10 mouse cellular contexts compared by ENCODE assay signal in the genomic region with DNA sequence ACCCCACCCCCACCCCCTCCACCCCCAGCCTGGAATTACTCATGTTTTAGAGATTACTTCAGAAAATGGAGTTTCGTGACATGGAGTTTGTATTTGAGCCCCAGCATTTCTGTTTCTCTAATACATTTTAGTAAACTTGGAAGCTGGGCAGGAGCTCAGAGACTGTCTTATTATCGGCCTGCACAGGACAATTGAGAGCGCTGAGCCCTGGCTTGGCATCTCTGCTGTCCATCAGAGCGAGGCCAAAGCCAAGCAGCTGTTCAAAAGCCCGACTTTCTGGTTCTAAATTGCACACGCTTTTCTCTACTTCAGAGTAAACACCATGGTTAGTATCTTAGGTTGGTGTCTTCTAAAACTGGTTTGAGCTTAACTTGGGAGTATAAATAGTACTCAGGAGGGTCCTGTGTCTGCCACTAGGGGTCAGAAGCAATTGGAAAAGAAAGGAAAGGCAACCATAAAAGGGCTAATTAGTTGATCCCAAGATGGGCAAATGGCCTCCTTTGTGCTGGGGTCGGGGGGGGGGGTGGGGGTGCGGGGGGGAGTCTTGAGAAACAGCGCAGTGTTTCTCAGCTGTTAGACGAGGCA.
A peak's percentile ranks its signal among the peaks of the same experiment; 100 is the strongest.
DNase-seq lines count a peak whose midpoint lies in the region; ATAC-seq and TF ChIP-seq lines count a peak whose summit lies in the region.
"Had no signal": no experiment of that assay in that cellular context is flagged by ENCODE, and none has a peak within 500 bp of the region (broad histone marks: within the 10 kb centered on the region; RNA-seq: fewer than 3 reads in every experiment).

No protein-coding gene starts in this region.

- no peak for TF ChIP-seq EP300 in liver, postnatal 0 days (IDR thresholded peaks at IDR 0.05; ENCODE audit: low read depth)

- H3K27me3 ChIP-seq in liver, postnatal 0 days (ENCODE audit: insufficient read depth, low read length), result no peaks in the 10 kb centered on the region
- H3K27me3 ChIP-seq in liver, embryonic 12.5 days (replicated peaks), result no peaks in the 10 kb centered on the region
- H3K27me3 ChIP-seq in forebrain, embryonic 11.5 days (ENCODE audit: control insufficient read depth, insufficient read depth, low read length), result no peaks in the 10 kb centered on the region
- no peaks in the 10 kb centered on the region for H3K27me3 ChIP-seq in neural tube, embryonic 13.5 days
- H3K27me3 ChIP-seq: limb, embryonic 13.5 days had no signal

- no peak for DNase-seq in gastrocnemius, adult 2 months
- DNase-seq in gastrocnemius, postnatal 4 days (ENCODE audit: low spot score in 2 of 2), result no peak
- DNase-seq in liver, postnatal 0 days, result no peak
- DNase-seq in forebrain, embryonic 11.5 days (ENCODE audit: low spot score), result no peak
- no peak for DNase-seq in frontal cortex, postnatal 14 days (ENCODE audit: low spot score in 2 of 2)

- H3K9me3 ChIP-seq in liver, postnatal 0 days (ENCODE audit: low read length), result no peaks in the 10 kb centered on the region
- no peaks in the 10 kb centered on the region for H3K9me3 ChIP-seq in liver, embryonic 12.5 days (replicated peaks)
- no peaks in the 10 kb centered on the region for H3K9me3 ChIP-seq in forebrain, embryonic 11.5 days (ENCODE audit: control insufficient read depth, low read length)
- H3K9me3 ChIP-seq in neural tube, embryonic 13.5 days, result no peaks in the 10 kb centered on the region
- H3K9me3 ChIP-seq: limb, embryonic 13.5 days had no signal

- 63% methylated on average over 10 of the region's 10 CpGs for WGBS in liver, postnatal 0 days (ENCODE audit: insufficient replicate concordance)
- WGBS in liver, embryonic 12.5 days (ENCODE audit: insufficient replicate concordance), result 53% methylated on average over 10 of the region's 10 CpGs
- WGBS in forebrain, embryonic 11.5 days, result 29% methylated on average over 10 of the region's 10 CpGs
- WGBS in neural tube, embryonic 13.5 days, result 32% methylated on average over 10 of the region's 10 CpGs

- no peaks in the 10 kb centered on the region; the same call in 1 of the 2 replicates for H3K4me1 ChIP-seq in liver, postnatal 0 days (ENCODE audit: insufficient read depth)
- H3K4me1 ChIP-seq in liver, embryonic 12.5 days, result peaks cover 22% of the 10 kb centered on the region
- peaks cover 8% of the 10 kb centered on the region; the same call in 1 of the 2 replicates for H3K4me1 ChIP-seq in forebrain, embryonic 11.5 days (replicated peaks; ENCODE audit: control insufficient read depth, insufficient read depth, low read length)
- peaks cover 12% of the 10 kb centered on the region for H3K4me1 ChIP-seq in neural tube, embryonic 13.5 days (replicated peaks)

- peak overlapping the region; percentile 38 for H3K4me3 ChIP-seq in gastrocnemius, adult 2 months
- no peak overlapping the region for H3K4me3 ChIP-seq in liver, postnatal 0 days (ENCODE audit: low read depth, low read length)
- no peak overlapping the region for H3K4me3 ChIP-seq in liver, embryonic 12.5 days
- no peak overlapping the region for H3K4me3 ChIP-seq in forebrain, embryonic 11.5 days (ENCODE audit: low read depth, low read length)
- no peak overlapping the region for H3K4me3 ChIP-seq in neural tube, embryonic 13.5 days
- H3K4me3 ChIP-seq: erythroblast, embryonic 14.5 days; limb, embryonic 13.5 days had no signal

- no peak for ATAC-seq in liver, postnatal 0 days
- ATAC-seq in liver, embryonic 12.5 days, result no peak
- peak; percentile 60 for ATAC-seq in forebrain, embryonic 11.5 days (replicated peaks; ENCODE audit: low FRiP score)
- 0 out of 2 replicates have a peak, but pooled peaks have one; percentile 33 for ATAC-seq in neural tube, embryonic 13.5 days (ENCODE audit: low read depth)
- ATAC-seq in frontal cortex, adult (ENCODE audit: low TSS enrichment), result no peak; the same call in 1 of the 2 replicates

- no peak overlapping the region for H3K9ac ChIP-seq in liver, postnatal 0 days (replicated peaks)
- no peak overlapping the region for H3K9ac ChIP-seq in liver, embryonic 12.5 days
- no peak overlapping the region for H3K9ac ChIP-seq in forebrain, embryonic 11.5 days (ENCODE audit: low read length)
- no peak overlapping the region for H3K9ac ChIP-seq in neural tube, embryonic 13.5 days
- H3K9ac ChIP-seq: limb, embryonic 13.5 days had no signal

- intact Hi-C loops in gastrocnemius, adult 2 months (cut with DNase I), result loop anchor here (5.0 kb wide), 1 partner anchor 193 kb away; no protein-coding TSS in a partner anchor

- TF ChIP-seq CTCF in gastrocnemius, adult 2 months (IDR thresholded peaks at IDR 0.05), result peak; percentile 58
- peak; percentile 37; the same call in 1 of the 2 replicates for TF ChIP-seq CTCF in liver, postnatal 0 days (IDR thresholded peaks at IDR 0.05; ENCODE audit: low read depth)

- no peaks in the 10 kb centered on the region for H3K36me3 ChIP-seq in liver, postnatal 0 days (replicated peaks; ENCODE audit: insufficient read depth, low read length)
- no peaks in the 10 kb centered on the region for H3K36me3 ChIP-seq in liver, embryonic 12.5 days
- H3K36me3 ChIP-seq in forebrain, embryonic 11.5 days (ENCODE audit: control insufficient read depth, insufficient read depth, low read length), result no peaks in the 10 kb centered on the region
- no peaks in the 10 kb centered on the region for H3K36me3 ChIP-seq in neural tube, embryonic 13.5 days
- H3K36me3 ChIP-seq: limb, embryonic 13.5 days had no signal

- H3K27ac ChIP-seq in gastrocnemius, adult 2 months, result peak overlapping the region; percentile 52
- H3K27ac ChIP-seq in liver, postnatal 0 days (ENCODE audit: low read depth), result no peak overlapping the region
- no peak overlapping the region for H3K27ac ChIP-seq in liver, embryonic 12.5 days
- H3K27ac ChIP-seq in forebrain, embryonic 11.5 days (ENCODE audit: low read depth, low read length), result no peak overlapping the region
- no peak overlapping the region for H3K27ac ChIP-seq in neural tube, embryonic 13.5 days (replicated peaks)
- H3K27ac ChIP-seq: limb, embryonic 13.5 days had no signal

- no peak overlapping the region for H3K4me2 ChIP-seq in liver, postnatal 0 days (ENCODE audit: low read depth, low read length)
- H3K4me2 ChIP-seq in liver, embryonic 12.5 days, result no peak overlapping the region
- no peak overlapping the region for H3K4me2 ChIP-seq in forebrain, embryonic 11.5 days (ENCODE audit: low read depth, low read length, severe bottlenecking)
- no peak overlapping the region for H3K4me2 ChIP-seq in neural tube, embryonic 13.5 days
- H3K4me2 ChIP-seq: limb, embryonic 13.5 days had no signal

Comparison
In these comparisons a context has a peak if more than half of its experiments do, and no peak if none do; other contexts are left out.
1. ATAC-seq: peak in forebrain, embryonic 11.5 days (single experiment) and neural tube, embryonic 13.5 days (single experiment); none in liver, postnatal 0 days (single experiment), liver, embryonic 12.5 days (single experiment) and frontal cortex, adult (single experiment).